Mouse (Mus musculus) hematopoietic multipotent progenitor cell, adult 10-12 weeks (in vitro differentiated cells): ENCODE data around the gene Lrrc3. TPM values are rescaled to one million over a fixed set of nuclear protein-coding genes. Genes with fewer than 3 reads are reported as not detected.

Experiments
- polyA plus RNA-seq: library from polyadenylated mRNA; stranded (reverse); fragments of >175 nt; gene quantifications from 2 replicates; pipeline ENCODE4 v1.2.3, GENCODE M21; 2012; ENCODE audit warnings: low replicate concordance

The Lrrc3 gene
- 0.25 and 0.51 TPM in 2 replicates for polyA plus RNA-seq

GRCm38 (mm10) chr10:77902211-77902893 is at the start of gene Lrrc3:
Gene Lrrc3, minus strand, starts transcription at chr10:77902536.

DNA sequence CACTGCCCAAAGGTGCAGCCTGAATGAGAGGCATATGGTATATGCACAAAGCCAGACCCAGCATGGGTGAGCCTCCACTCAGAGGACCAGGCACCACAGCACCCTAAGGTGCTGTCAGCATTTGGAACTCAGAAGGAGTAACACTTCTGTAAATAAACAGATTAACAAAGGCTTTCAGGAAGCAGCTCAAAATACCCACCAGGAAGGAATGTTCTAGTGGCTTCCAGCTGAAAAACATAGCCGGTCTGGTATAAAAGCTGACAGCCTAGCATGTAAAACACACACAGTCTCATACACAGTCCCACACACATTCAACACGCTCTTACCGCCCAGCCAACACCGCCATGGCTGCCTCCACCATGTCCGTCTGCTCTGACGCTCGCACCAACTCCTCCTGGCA is 40.7 kb downstream of the Lrrc3 start, which contains the start of gene Gm3285:
Gene Gm3285, plus strand, starts transcription at position 301 of the 400 bp plus-strand sequence.

GRCm38 (mm10) chr10:77852559-77852958 is 49.8 kb downstream of the Lrrc3 start, which contains the start of gene Gm10318:
Gene Gm10318, plus strand, starts transcription at chr10:77852859.

Other genes starting within 250 kb of the Lrrc3 start
- 0.80 and 1.4 TPM in 2 replicates for gene Tspear, start 216.0 kb downstream of the Lrrc3 start, polyA plus RNA-seq
- not detected in 2 replicates for gene Gm19402, start 211.8 kb downstream of the Lrrc3 start, polyA plus RNA-seq
- gene Gm9508, start 205.3 kb downstream of the Lrrc3 start, polyA plus RNA-seq, result not detected in 2 replicates
- not detected in 2 replicates for gene Gm10272, start 195.9 kb downstream of the Lrrc3 start, polyA plus RNA-seq
- not detected in 2 replicates for gene Gm10024, start 191.1 kb downstream of the Lrrc3 start, polyA plus RNA-seq
- gene Gm10142, start 186.7 kb downstream of the Lrrc3 start, polyA plus RNA-seq, result not detected in 2 replicates
- gene Krtap12-1, start 181.9 kb downstream of the Lrrc3 start, polyA plus RNA-seq, result not detected in 2 replicates
- not detected in 2 replicates for gene Gm10100, start 176.1 kb downstream of the Lrrc3 start, polyA plus RNA-seq
- not detected in 2 replicates for gene Gm18596, start 159.9 kb downstream of the Lrrc3 start, polyA plus RNA-seq
- gene Gm9736, start 151.2 kb downstream of the Lrrc3 start, polyA plus RNA-seq, result not detected in 2 replicates
- gene Gm3233, start 142.9 kb downstream of the Lrrc3 start, polyA plus RNA-seq, result not detected in 2 replicates
- not detected in 2 replicates for gene Gm3238, start 131.2 kb downstream of the Lrrc3 start, polyA plus RNA-seq
- gene Gm7138, start 125.6 kb downstream of the Lrrc3 start, polyA plus RNA-seq, result not detected in 2 replicates
- gene Gm3250, start 120.0 kb downstream of the Lrrc3 start, polyA plus RNA-seq, result not detected in 2 replicates
- not detected in 2 replicates for gene Gm7137, start 114.3 kb downstream of the Lrrc3 start, polyA plus RNA-seq
- not detected in 2 replicates for gene Gm9639, start 107.5 kb downstream of the Lrrc3 start, polyA plus RNA-seq
- not detected in 2 replicates for gene Gm19668, start 103.4 kb downstream of the Lrrc3 start, polyA plus RNA-seq
- gene Gm9507, start 90.7 kb downstream of the Lrrc3 start, polyA plus RNA-seq, result not detected in 2 replicates
- gene Gm2696, start 87.9 kb downstream of the Lrrc3 start, polyA plus RNA-seq, result not detected in 2 replicates
- gene Krtap10-4, start 75.4 kb downstream of the Lrrc3 start, polyA plus RNA-seq, result not detected in 2 replicates
- not detected in 2 replicates for gene Krtap10-10, start 66.6 kb downstream of the Lrrc3 start, polyA plus RNA-seq
- gene Gm36176, start 55.7 kb downstream of the Lrrc3 start, polyA plus RNA-seq, result not detected in 2 replicates
- gene Gm10318, start 49.7 kb downstream of the Lrrc3 start, polyA plus RNA-seq, result not detected in 2 replicates
- not detected in 2 replicates for gene Gm3285, start 40.6 kb downstream of the Lrrc3 start, polyA plus RNA-seq
- gene Trpm2, start 68.0 kb upstream of the Lrrc3 start, polyA plus RNA-seq, result 16.4 and 23.4 TPM in 2 replicates
- 25.5 and 26.2 TPM in 2 replicates for gene 1810043G02Rik, start 76.0 kb upstream of the Lrrc3 start, polyA plus RNA-seq
- gene Pfkl, start 107.5 kb upstream of the Lrrc3 start, polyA plus RNA-seq, result 39.0 and 77.3 TPM in 2 replicates
- not detected in 2 replicates for gene Dnmt3l, start 139.4 kb upstream of the Lrrc3 start, polyA plus RNA-seq
- gene Aire, start 141.1 kb upstream of the Lrrc3 start, polyA plus RNA-seq, result 3.1 and 8.2 TPM in 2 replicates
- 18.7 and 146 TPM in 2 replicates for gene Icosl, start 166.8 kb upstream of the Lrrc3 start, polyA plus RNA-seq